Mouse (Mus musculus) stomach, postnatal 0 days (tissue): ENCODE measurements around the gene Mblac2.

Source experiments
- CTCF ChIP-seq: IDR thresholded peaks from 2 replicates; pipeline ENCODE4 v1.5.1; 2016; ENCODE audit warnings: antibody characterized with exemption, low read depth, mild to moderate bottlenecking, moderate library complexity
- EP300 ChIP-seq: optimal IDR thresholded peaks from 2 replicates; pipeline ENCODE3; 2016; ENCODE audit warnings: antibody characterized with exemption

DNA sequence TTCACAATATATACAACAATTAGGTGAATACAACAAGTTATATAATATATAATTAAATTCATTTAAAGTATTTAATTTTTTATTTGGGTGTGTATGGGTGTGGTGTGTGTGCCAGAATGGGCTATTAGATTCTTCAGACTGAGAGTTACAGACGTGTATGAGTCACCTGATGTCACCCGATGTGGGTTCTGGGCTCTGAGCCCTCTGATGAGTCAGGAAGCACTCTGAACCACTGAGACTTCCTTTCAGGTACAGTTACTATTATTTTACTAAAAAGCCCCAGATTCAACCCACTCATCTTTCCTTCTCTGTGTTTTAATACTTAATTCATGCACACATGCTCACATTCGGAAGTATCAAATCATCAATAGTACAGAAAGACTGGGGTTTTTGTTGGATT, 26.3 kb upstream of the Mblac2 start:
- TF ChIP-seq CTCF (no peak), EP300 (no peak)
